Comparison of ENCODE assay signal across 7 mouse cellular contexts in genomic region chr13:56522821-56523167, GRCm38 (mm10). TPM values are rescaled to one million over a fixed set of nuclear protein-coding genes. Genes with fewer than 3 reads are reported as not detected.
DNase-seq lines count a peak whose midpoint lies in the region; ATAC-seq and TF ChIP-seq lines count a peak whose summit lies in the region.

No protein-coding gene starts in this region.

- TF ChIP-seq POLR2A in olfactory bulb, adult 2 months (IDR thresholded peaks at IDR 0.05; ENCODE audit: insufficient read depth, low read depth, low read length), result no peak

- H3K4me2 ChIP-seq in lung, embryonic 16.5 days (ENCODE audit: low read depth, low read length), result peak overlapping the region; percentile 97
- peak overlapping the region; percentile 78 for H3K4me2 ChIP-seq in limb, embryonic 11.5 days (ENCODE audit: low read depth, severe bottlenecking)

- no peaks in the 10 kb centered on the region for H3K9me3 ChIP-seq in lung, embryonic 16.5 days (ENCODE audit: control insufficient read depth, low read length)
- H3K9me3 ChIP-seq in forebrain, embryonic 10.5 days, result peaks cover 5% of the 10 kb centered on the region; the same call in 1 of the 2 replicates
- no peaks in the 10 kb centered on the region for H3K9me3 ChIP-seq in limb, embryonic 11.5 days (ENCODE audit: control insufficient read depth, low read length)

- H3K9ac ChIP-seq in lung, embryonic 16.5 days (ENCODE audit: low read length), result peak overlapping the region; percentile 80
- peak overlapping the region; percentile 61 for H3K9ac ChIP-seq in limb, embryonic 11.5 days (ENCODE audit: low read length)

- peak overlapping the region; percentile 75 for H3K4me3 ChIP-seq in lung, embryonic 16.5 days (ENCODE audit: low read length)
- peak overlapping the region; percentile 79 for H3K4me3 ChIP-seq in forebrain, embryonic 10.5 days
- H3K4me3 ChIP-seq in limb, embryonic 11.5 days (ENCODE audit: low read depth, low read length), result peak overlapping the region; percentile 50
- peak overlapping the region; percentile 75 for H3K4me3 ChIP-seq in olfactory bulb, adult 2 months (ENCODE audit: insufficient read depth, low read depth, low read length)

- no peaks in the 10 kb centered on the region for H3K36me3 ChIP-seq in lung, embryonic 16.5 days (ENCODE audit: control insufficient read depth, insufficient read depth, low read length)
- H3K36me3 ChIP-seq in forebrain, embryonic 10.5 days (replicated peaks), result no peaks in the 10 kb centered on the region
- no peaks in the 10 kb centered on the region for H3K36me3 ChIP-seq in limb, embryonic 11.5 days (ENCODE audit: control insufficient read depth, insufficient read depth, low read length)

- ATAC-seq in lung, embryonic 16.5 days (ENCODE audit: low read depth), result no peak
- ATAC-seq in limb, embryonic 11.5 days (ENCODE audit: insufficient number of reproducible peaks, low FRiP score, low TSS enrichment, low read depth), result no peak

- no peaks in the 10 kb centered on the region for H3K27me3 ChIP-seq in lung, embryonic 16.5 days (ENCODE audit: control insufficient read depth, insufficient read depth, low read depth, low read length)
- peaks cover 5% of the 10 kb centered on the region for H3K27me3 ChIP-seq in forebrain, embryonic 10.5 days (ENCODE audit: poor library complexity, severe bottlenecking)
- H3K27me3 ChIP-seq in limb, embryonic 11.5 days (ENCODE audit: control insufficient read depth, insufficient read depth, low read length), result no peaks in the 10 kb centered on the region

- intact Hi-C loops in left cerebral cortex, postnatal 36 days (cut with DNase I), result no loop called here

- WGBS in lung, embryonic 16.5 days, result 3% methylated on average over 8 of the region's 8 CpGs
- WGBS in forebrain, embryonic 10.5 days, result 7% methylated on average over 8 of the region's 8 CpGs
- WGBS in limb, embryonic 11.5 days, result 5% methylated on average over 8 of the region's 8 CpGs
- 2% methylated on average over 8 of the region's 8 CpGs for WGBS in olfactory bulb, adult 2 months

- no peak for DNase-seq in lung, adult 18-20 months
- DNase-seq in forebrain, embryonic 10.5 days (ENCODE audit: extremely low spot score, low spot score), result no peak
- DNase-seq in limb, embryonic 11.5 days (ENCODE audit: low spot score), result no peak
- DNase-seq in left cerebral cortex, postnatal 36 days (ENCODE audit: low spot score in 2 of 2), result no peak
- no peak for DNase-seq in gastrocnemius, postnatal 25 days

- 0 out of 2 replicates have a peak overlapping the region, but pooled peaks have one; percentile 36 for H3K27ac ChIP-seq in lung, embryonic 16.5 days (ENCODE audit: low read length)
- H3K27ac ChIP-seq in forebrain, embryonic 10.5 days, result peak overlapping the region; percentile 79
- no peak overlapping the region for H3K27ac ChIP-seq in limb, embryonic 11.5 days (replicated peaks; ENCODE audit: low read depth, low read length)
- no peak overlapping the region for H3K27ac ChIP-seq in olfactory bulb, adult 2 months (ENCODE audit: insufficient read depth, low read depth, low read length)

- 0 out of 2 replicates have a peak, but pooled peaks cover 2% of the 10 kb centered on the region for H3K4me1 ChIP-seq in lung, embryonic 16.5 days (replicated peaks; ENCODE audit: control insufficient read depth, insufficient read depth, low read length)
- H3K4me1 ChIP-seq in forebrain, embryonic 10.5 days, result peaks cover 11% of the 10 kb centered on the region
- no peaks in the 10 kb centered on the region for H3K4me1 ChIP-seq in limb, embryonic 11.5 days (ENCODE audit: control insufficient read depth, insufficient read depth, low read length)
- no peaks in the 10 kb centered on the region for H3K4me1 ChIP-seq in olfactory bulb, adult 2 months (ENCODE audit: control insufficient read depth, insufficient read depth, low read length)

- no peak for TF ChIP-seq CTCF in olfactory bulb, adult 2 months (IDR thresholded peaks at IDR 0.05; ENCODE audit: insufficient read depth, low read depth, low read length)

RNA-seq across cellular contexts. Expression of gene Fbxl21, which starts 0.5 kb away (rescaled TPM):
- polyA plus RNA-seq in lung, embryonic 16.5 days (2015; fragmentation: Nextera tagmentation; extraction: Ambion mirVana), result 0.77 and 1.2 TPM in 2 replicates
- 1.3 and 1.5 TPM in 2 replicates for polyA plus RNA-seq in forebrain, embryonic 10.5 days (2016; fragmentation: Nextera tagmentation; extraction: Ambion mirVana)
- polyA plus RNA-seq in limb, embryonic 11.5 days (2014; fragmentation: Nextera tagmentation; extraction: Ambion mirVana), result 1.5 and 2.0 TPM in 2 replicates
- polyA plus RNA-seq in olfactory bulb, adult 2 months (2012; ENCODE audit: insufficient read depth, insufficient read length, low replicate concordance, missing spikeins), result not detected in 2 replicates
- 1 to 10 TPM; 6.6 to 6.8 TPM for total RNA-seq in left cerebral cortex, postnatal 36 days (2021)
- under 1 TPM in 1 of 2 experiments, not detected in 1; 0.51 TPM for total RNA-seq in gastrocnemius, postnatal 25 days (2021)

RNA-seq across cellular contexts. Expression of gene Lect2, which starts 25.5 kb away (rescaled TPM):
- 0.70 TPM in 1 of 2 replicates, not detected in the other for polyA plus RNA-seq in lung, embryonic 16.5 days (2015; fragmentation: Nextera tagmentation; extraction: Ambion mirVana)
- not detected in 2 replicates for polyA plus RNA-seq in forebrain, embryonic 10.5 days (2016; fragmentation: Nextera tagmentation; extraction: Ambion mirVana)
- not detected in 2 replicates for polyA plus RNA-seq in limb, embryonic 11.5 days (2014; fragmentation: Nextera tagmentation; extraction: Ambion mirVana)
- polyA plus RNA-seq in olfactory bulb, adult 2 months (2012; ENCODE audit: insufficient read depth, insufficient read length, low replicate concordance, missing spikeins), result not detected in 2 replicates
- not detected for total RNA-seq in left cerebral cortex, postnatal 36 days (2021)
- not detected for total RNA-seq in gastrocnemius, postnatal 25 days (2021)

RNA-seq across cellular contexts. Expression of gene Il9, which starts 40.7 kb away (rescaled TPM):
- polyA plus RNA-seq in lung, embryonic 16.5 days (2015; fragmentation: Nextera tagmentation; extraction: Ambion mirVana), result not detected in 2 replicates
- not detected in 2 replicates for polyA plus RNA-seq in forebrain, embryonic 10.5 days (2016; fragmentation: Nextera tagmentation; extraction: Ambion mirVana)
- polyA plus RNA-seq in limb, embryonic 11.5 days (2014; fragmentation: Nextera tagmentation; extraction: Ambion mirVana), result not detected in 2 replicates
- not detected in 2 replicates for polyA plus RNA-seq in olfactory bulb, adult 2 months (2012; ENCODE audit: insufficient read depth, insufficient read length, low replicate concordance, missing spikeins)
- total RNA-seq in left cerebral cortex, postnatal 36 days (2021), result not detected
- total RNA-seq in gastrocnemius, postnatal 25 days (2021), result not detected

Comparison
In these comparisons a context has a peak if more than half of its experiments do, and no peak if none do; other contexts are left out.
1. H3K27ac ChIP-seq: peak in lung, embryonic 16.5 days (single experiment) and forebrain, embryonic 10.5 days (single experiment); none in limb, embryonic 11.5 days (single experiment) and olfactory bulb, adult 2 months (single experiment).
2. Peak in every context shown above with its lines, with median percentiles within 50 percentile points of each other: H3K4me3 ChIP-seq.